Mouse (Mus musculus): ENCODE results near the gene Ano8. TPM values are rescaled to one million over a fixed set of nuclear protein-coding genes. Genes with fewer than 3 reads are reported as not detected.

Ano8 gene
- polyA plus RNA-seq, 1 experiment from 2014 or later, result 3.1 TPM

GRCm38 (mm10) chr8:71509316-71509715 is 23.6 kb upstream of the Ano8 start:
- DNase-seq (ENCODE audit: low spot score), result no peak
- 34% methylated on average over 2 of the region's 2 CpGs for WGBS
- Histone ChIP-seq H3K4me1 (ENCODE audit: control insufficient read depth, insufficient read depth, low read length) (no peaks in the 10 kb centered on the region), H3K36me3 (replicated peaks; ENCODE audit: control insufficient read depth, insufficient read depth, low read depth, low read length) (no peaks in the 10 kb centered on the region), H3K4me3 (ENCODE audit: low read depth, low read length) (no peak overlapping the region), H3K9me3 (replicated peaks; ENCODE audit: control insufficient read depth, low read length) (no peaks in the 10 kb centered on the region), H3K4me2 (ENCODE audit: low read depth, low read length) (no peak overlapping the region), H3K9ac (replicated peaks; ENCODE audit: low read length) (no peak overlapping the region), H3K27me3 (ENCODE audit: control insufficient read depth, insufficient read depth, low read length) (peaks cover 27% of the 10 kb centered on the region), H3K27ac (replicated peaks; ENCODE audit: low read depth, low read length) (no peak overlapping the region)
- ATAC-seq (replicated peaks; ENCODE audit: insufficient number of reproducible peaks, low FRiP score, low TSS enrichment, low read depth), result no peak

- Histone ChIP-seq H3K27me3 (ENCODE audit: control insufficient read depth, insufficient read depth, low read length) (peaks cover 27% of the 10 kb centered on the region), H3K4me1 (ENCODE audit: control insufficient read depth, insufficient read depth, low read length) (no peaks in the 10 kb centered on the region), H3K9me3 (replicated peaks; ENCODE audit: control insufficient read depth, low read length) (no peaks in the 10 kb centered on the region), H3K27ac (replicated peaks; ENCODE audit: low read depth, low read length) (no peak overlapping the region), H3K4me2 (ENCODE audit: low read depth, low read length) (peak overlapping the region; percentile 84), H3K4me3 (ENCODE audit: low read depth, low read length) (peak overlapping the region; percentile 39), H3K36me3 (replicated peaks; ENCODE audit: control insufficient read depth, insufficient read depth, low read depth, low read length) (no peaks in the 10 kb centered on the region), H3K9ac (replicated peaks; ENCODE audit: low read length) (peak overlapping the region; percentile 56)
- WGBS, result under 1% methylated on average over 58 of the region's 61 CpGs
- ATAC-seq (replicated peaks; ENCODE audit: insufficient number of reproducible peaks, low FRiP score, low TSS enrichment, low read depth), result peak; percentile 53; the same call in 1 of the 2 replicates
- DNase-seq (ENCODE audit: low spot score), result peak; percentile 95
Measured at GRCm38 (mm10) chr8:71507589-71508104, 21.9 kb upstream of the Ano8 start.

DNA sequence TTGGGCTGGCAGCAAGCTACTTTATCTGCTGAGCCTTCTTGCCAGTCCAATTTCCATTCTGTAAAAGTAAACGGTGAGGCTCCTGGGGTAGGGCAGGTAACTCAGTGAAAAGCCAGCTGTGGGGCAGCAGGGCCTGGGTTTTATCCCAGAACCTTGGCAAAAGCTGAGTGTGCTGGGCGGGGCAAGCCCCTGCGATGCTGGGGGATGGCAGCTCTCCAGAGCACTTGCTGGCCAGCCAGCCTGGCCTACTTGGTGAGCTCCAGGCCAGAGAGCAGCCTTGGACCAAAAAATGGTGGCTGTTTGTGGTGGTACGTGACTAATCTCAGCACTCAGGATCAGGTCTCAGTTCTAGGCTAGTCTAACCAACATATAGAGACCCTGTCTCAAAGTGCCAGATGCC is 20.2 kb upstream of the Ano8 start:
- no peak overlapping the region for H3K9ac ChIP-seq (replicated peaks; ENCODE audit: low read length)
- peaks cover 27% of the 10 kb centered on the region for H3K27me3 ChIP-seq (ENCODE audit: control insufficient read depth, insufficient read depth, low read length)
- H3K27ac ChIP-seq (replicated peaks; ENCODE audit: low read depth, low read length), result no peak overlapping the region
- ATAC-seq (replicated peaks; ENCODE audit: insufficient number of reproducible peaks, low FRiP score, low TSS enrichment, low read depth), result no peak
- H3K4me1 ChIP-seq (ENCODE audit: control insufficient read depth, insufficient read depth, low read length), result no peaks in the 10 kb centered on the region
- no peak for DNase-seq (ENCODE audit: low spot score)
- H3K9me3 ChIP-seq (replicated peaks; ENCODE audit: control insufficient read depth, low read length), result no peaks in the 10 kb centered on the region
- no peaks in the 10 kb centered on the region for H3K36me3 ChIP-seq (replicated peaks; ENCODE audit: control insufficient read depth, insufficient read depth, low read depth, low read length)
- 85% methylated on average over 4 of the region's 4 CpGs for WGBS
- no peak overlapping the region for H3K4me2 ChIP-seq (ENCODE audit: low read depth, low read length)
- H3K4me3 ChIP-seq (ENCODE audit: low read depth, low read length), result no peak overlapping the region

- H3K4me1 ChIP-seq (ENCODE audit: control insufficient read depth, insufficient read depth, low read length), result no peaks in the 10 kb centered on the region
- H3K4me2 ChIP-seq (ENCODE audit: low read depth, low read length), result no peak overlapping the region
- DNase-seq (ENCODE audit: low spot score), result no peak
- no peak overlapping the region for H3K9ac ChIP-seq (replicated peaks; ENCODE audit: low read length)
- no peak for ATAC-seq (replicated peaks; ENCODE audit: insufficient number of reproducible peaks, low FRiP score, low TSS enrichment, low read depth)
- no peak overlapping the region for H3K27ac ChIP-seq (replicated peaks; ENCODE audit: low read depth, low read length)
- H3K27me3 ChIP-seq (ENCODE audit: control insufficient read depth, insufficient read depth, low read length), result peaks cover 27% of the 10 kb centered on the region
- no peak overlapping the region for H3K4me3 ChIP-seq (ENCODE audit: low read depth, low read length)
- WGBS, result 95% methylated on average over 4 of the region's 4 CpGs
- H3K9me3 ChIP-seq (replicated peaks; ENCODE audit: control insufficient read depth, low read length), result no peaks in the 10 kb centered on the region
- no peaks in the 10 kb centered on the region for H3K36me3 ChIP-seq (replicated peaks; ENCODE audit: control insufficient read depth, insufficient read depth, low read depth, low read length)
Measured at GRCm38 (mm10) chr8:71505326-71505725, 19.6 kb upstream of the Ano8 start.

GRCm38 (mm10) chr8:71504349-71504748 is 18.6 kb upstream of the Ano8 start:
- H3K36me3 ChIP-seq (replicated peaks; ENCODE audit: control insufficient read depth, insufficient read depth, low read depth, low read length), result no peaks in the 10 kb centered on the region
- ATAC-seq (replicated peaks; ENCODE audit: insufficient number of reproducible peaks, low FRiP score, low TSS enrichment, low read depth), result no peak
- no peak overlapping the region for H3K9ac ChIP-seq (replicated peaks; ENCODE audit: low read length)
- H3K4me1 ChIP-seq (ENCODE audit: control insufficient read depth, insufficient read depth, low read length), result no peaks in the 10 kb centered on the region
- no peak overlapping the region for H3K27ac ChIP-seq (replicated peaks; ENCODE audit: low read depth, low read length)
- WGBS, result 88% methylated on average over 4 of the region's 4 CpGs
- no peak overlapping the region for H3K4me2 ChIP-seq (ENCODE audit: low read depth, low read length)
- no peak for DNase-seq (ENCODE audit: low spot score)
- H3K9me3 ChIP-seq (replicated peaks; ENCODE audit: control insufficient read depth, low read length), result no peaks in the 10 kb centered on the region
- H3K4me3 ChIP-seq (ENCODE audit: low read depth, low read length), result no peak overlapping the region
- peaks cover 27% of the 10 kb centered on the region for H3K27me3 ChIP-seq (ENCODE audit: control insufficient read depth, insufficient read depth, low read length)

DNA sequence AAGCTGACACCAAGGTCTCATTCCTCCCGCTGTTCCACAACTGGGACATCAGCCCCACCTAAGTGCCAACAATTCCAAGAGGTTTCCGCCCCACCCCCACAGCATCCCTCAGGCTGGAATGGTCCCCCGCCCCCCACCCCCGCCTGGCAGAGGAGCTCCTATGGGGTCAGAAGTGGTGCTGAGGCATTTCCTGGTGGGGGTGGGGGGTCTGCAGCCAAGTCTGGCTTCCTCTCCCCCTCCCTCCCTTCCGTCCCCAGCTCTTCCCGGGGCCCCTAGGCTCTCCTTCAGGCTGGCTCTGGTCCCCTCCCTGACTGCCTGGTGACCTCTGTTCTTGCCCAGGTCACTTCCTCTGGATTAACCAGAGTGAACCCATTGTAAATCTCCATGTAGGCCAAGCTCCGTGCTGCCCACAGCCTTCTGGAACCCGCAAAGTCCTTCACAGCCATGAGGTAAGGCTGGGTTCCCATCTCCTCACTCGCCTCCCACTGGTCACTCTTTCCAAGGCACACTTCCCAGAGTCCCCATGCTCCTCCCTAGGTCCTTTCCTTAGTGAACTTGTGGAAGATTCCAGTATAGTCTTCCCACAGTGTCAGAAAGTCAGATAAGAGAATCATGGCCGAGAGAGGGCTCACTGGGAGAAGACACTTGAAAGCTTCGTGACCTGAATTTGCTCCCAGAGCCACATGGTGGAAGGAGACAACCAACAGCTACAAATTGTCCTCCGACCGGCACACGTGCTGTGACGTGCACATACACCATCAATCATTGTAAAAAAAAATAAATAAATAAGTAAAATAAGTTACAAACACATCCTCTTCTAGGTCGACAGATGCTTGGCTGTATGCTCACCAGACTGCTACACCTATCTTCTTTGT is 13.3 kb upstream of the Ano8 start:
- DNase-seq (ENCODE audit: low spot score), result peak; percentile 45

DNA sequence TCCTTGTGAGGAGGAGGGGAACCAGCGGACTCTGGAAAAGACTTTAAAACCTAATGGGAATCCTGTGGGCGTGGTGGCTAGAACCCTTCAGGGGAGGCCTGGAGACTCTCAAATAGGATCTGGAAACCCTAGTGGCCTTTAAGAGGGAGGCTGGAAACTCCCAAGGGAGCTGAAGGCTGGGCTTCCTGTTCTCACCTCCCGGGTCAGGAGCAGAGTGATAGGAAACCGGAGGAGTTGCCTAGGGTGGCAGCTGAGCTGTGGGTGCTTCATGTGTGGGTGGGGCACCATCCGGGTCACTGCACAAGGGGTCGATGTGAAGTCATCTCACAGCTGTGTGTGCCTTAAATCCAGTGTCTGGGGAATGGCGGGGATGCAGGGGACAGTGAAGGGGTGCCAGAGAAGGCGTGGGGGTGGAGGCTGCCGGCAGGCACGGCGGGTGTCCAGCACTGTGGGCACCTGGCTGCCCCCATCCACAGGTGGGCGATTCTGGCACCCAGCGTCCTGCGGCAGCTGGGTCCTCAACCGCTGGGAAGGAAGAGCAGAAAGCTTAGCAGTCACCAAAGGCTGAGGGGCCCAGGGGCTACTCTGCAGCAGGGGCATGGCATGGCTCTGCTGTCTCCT is 12.2 kb upstream of the Ano8 start:
- Histone ChIP-seq H3K36me3 (replicated peaks; ENCODE audit: control insufficient read depth, insufficient read depth, low read depth, low read length) (no peaks in the 10 kb centered on the region; the same call in 1 of the 2 replicates), H3K27me3 (ENCODE audit: control insufficient read depth, insufficient read depth, low read length) (no peaks in the 10 kb centered on the region), H3K4me3 (ENCODE audit: low read depth, low read length) (no peak overlapping the region), H3K4me2 (ENCODE audit: low read depth, low read length) (no peak overlapping the region), H3K4me1 (ENCODE audit: control insufficient read depth, insufficient read depth, low read length) (peaks cover 8% of the 10 kb centered on the region), H3K9me3 (replicated peaks; ENCODE audit: control insufficient read depth, low read length) (no peaks in the 10 kb centered on the region), H3K9ac (replicated peaks; ENCODE audit: low read length) (0 out of 2 replicates have a peak overlapping the region, but pooled peaks have one; percentile 14), H3K27ac (replicated peaks; ENCODE audit: low read depth, low read length) (0 out of 2 replicates have a peak overlapping the region, but pooled peaks have one; percentile 21)
- 25% methylated on average over 11 of the region's 15 CpGs for WGBS
- no peak for ATAC-seq (replicated peaks; ENCODE audit: insufficient number of reproducible peaks, low FRiP score, low TSS enrichment, low read depth)
- DNase-seq (ENCODE audit: low spot score), result peak; percentile 30

More for the DNA sequence above, 13.3 kb upstream of the Ano8 start:
- WGBS, result 31% methylated on average over 16 of the region's 16 CpGs
- Histone ChIP-seq H3K4me3 (ENCODE audit: low read depth, low read length) (no peak overlapping the region), H3K4me1 (ENCODE audit: control insufficient read depth, insufficient read depth, low read length) (peaks cover 8% of the 10 kb centered on the region), H3K4me2 (ENCODE audit: low read depth, low read length) (no peak overlapping the region), H3K36me3 (replicated peaks; ENCODE audit: control insufficient read depth, insufficient read depth, low read depth, low read length) (no peaks in the 10 kb centered on the region), H3K27me3 (ENCODE audit: control insufficient read depth, insufficient read depth, low read length) (no peaks in the 10 kb centered on the region), H3K9ac (replicated peaks; ENCODE audit: low read length) (no peak overlapping the region), H3K27ac (replicated peaks; ENCODE audit: low read depth, low read length) (peak overlapping the region; percentile 38; the same call in 1 of the 2 replicates), H3K9me3 (replicated peaks; ENCODE audit: control insufficient read depth, low read length) (no peaks in the 10 kb centered on the region)
- ATAC-seq (replicated peaks; ENCODE audit: insufficient number of reproducible peaks, low FRiP score, low TSS enrichment, low read depth), result 0 out of 2 replicates have a peak, but pooled peaks have one; percentile 10

Data from embryonic facial prominence, embryonic 11.5 days (tissue).